Mouse (Mus musculus) E14TG2a.4 (cell line): ENCODE results near the gene Dhrs3.

ENCODE experiments used
- CTCF ChIP-seq: conservative IDR thresholded peaks from 2 replicates; pipeline ENCODE4 v1.5.1; 2014; ENCODE audit warnings: low read length
- NANOG ChIP-seq: IDR thresholded peaks from 2 replicates; pipeline ENCODE4 v1.6.1; 2014; ENCODE audit warnings: borderline replicate concordance, low read length, mixed read lengths
- POU5F1 ChIP-seq: IDR thresholded peaks from 2 replicates; pipeline ENCODE4 v1.6.1; 2014; ENCODE audit warnings: low read length, borderline replicate concordance

- TF ChIP-seq CTCF, result no peak
- TF ChIP-seq POU5F1, result no peak
- TF ChIP-seq NANOG, result no peak
Observed at GRCm38 (mm10) chr4:144940796-144941462, 48.3 kb downstream of the Dhrs3 start.
